Mouse (Mus musculus) heart, postnatal 0 days (tissue): Measurements from ENCODE around the gene Hdac10.

Experiments
- CTCF ChIP-seq: IDR thresholded peaks from 2 replicates; pipeline ENCODE4 v1.5.1; 2016; ENCODE audit warnings: antibody characterized with exemption, control low read depth, low read depth
- EP300 ChIP-seq: IDR thresholded peaks from 2 replicates; pipeline ENCODE4 v1.6.1; 2016; ENCODE audit warnings: antibody characterized with exemption, low read depth

DNA sequence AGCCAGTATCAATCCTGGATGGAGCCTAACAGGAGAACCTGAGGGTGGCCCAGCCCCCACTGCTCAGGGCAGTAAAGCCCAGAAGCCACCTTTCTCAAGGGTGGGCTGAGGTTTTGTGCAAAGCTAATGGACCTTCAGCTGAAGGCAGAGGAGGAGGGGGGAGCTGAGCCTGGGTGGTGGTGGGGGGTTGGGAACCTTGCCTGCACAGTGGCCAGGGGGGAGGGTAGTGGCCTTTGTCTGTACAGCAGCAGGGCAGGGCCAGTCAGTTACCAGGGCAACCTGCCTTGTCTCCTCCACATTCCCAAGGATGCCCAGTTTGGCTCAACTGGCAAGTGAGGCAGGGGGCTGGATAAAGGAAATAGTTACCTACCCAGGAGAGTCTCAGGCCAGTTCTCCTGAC, 23.8 kb upstream of the Hdac10 start:
- TF ChIP-seq CTCF (no peak), EP300 (no peak)
